Mouse (Mus musculus) MEL (cell line): ENCODE measurements around the gene Trim62. TPM values are rescaled to one million over a fixed set of nuclear protein-coding genes. Genes with fewer than 3 reads are reported as not detected.

Experiments used
- DNase-seq: peaks from one replicate; pipeline ENCODE4 v3.0.0; 2011; ENCODE audit warnings: low read depth, low spot score
- H3K27ac ChIP-seq: 2 replicates; pipeline ENCODE4 v1.5.1; 2012; ENCODE audit warnings: low read depth, mild to moderate bottlenecking, control low read depth, low read length, moderate library complexity; ENCODE audit not compliant: control insufficient read depth
- H3K27me3 ChIP-seq, 2 experiments: fragments of 150-350 bp in 1 of 2; sonication (generic) in 1 of 2; 2 replicates each; pipeline ENCODE4 v1.6.1; 2012; ENCODE audit warnings: low read length in 2 of 2, mild to moderate bottlenecking in 2 of 2, improper control_type of control experiment in 1 of 2, moderate library complexity in 1 of 2; ENCODE audit not compliant: insufficient read depth in 2 of 2, control insufficient read depth in 1 of 2
- H3K36me3 ChIP-seq, 2 experiments: 2 replicates each; pipeline ENCODE4 v1.6.1; 2012 to 2014; ENCODE audit warnings: low read length in 2 of 2, improper control_type of control experiment in 1 of 2, inconsistent platforms in 1 of 2, mild to moderate bottlenecking in 1 of 2; ENCODE audit not compliant: insufficient read depth in 2 of 2, control insufficient read depth in 1 of 2
- H3K4me1 ChIP-seq, 2 experiments: fragments of 150-350 bp in 1 of 2; sonication (generic) in 1 of 2; 2 replicates each; pipeline ENCODE4 v1.6.1; 2012; ENCODE audit warnings: low read length in 2 of 2, improper control_type of control experiment in 1 of 2, mild to moderate bottlenecking in 1 of 2; ENCODE audit not compliant: insufficient read depth in 2 of 2, control insufficient read depth in 1 of 2
- H3K4me3 ChIP-seq, 2 experiments: fragments of 150-350 bp in 1 of 2; sonication (generic) in 1 of 2; 2 replicates each; pipeline ENCODE4 v1.5.1; 2012; ENCODE audit warnings: low read depth in 2 of 2, low read length in 2 of 2, mild to moderate bottlenecking in 2 of 2, moderate library complexity in 2 of 2, control low read depth in 1 of 2, improper control_type of control experiment in 1 of 2; ENCODE audit not compliant: control insufficient read depth in 1 of 2, insufficient read depth in 1 of 2
- H3K79me2 ChIP-seq: 2 replicates; pipeline ENCODE4 v1.6.1; 2012; ENCODE audit warnings: mild to moderate bottlenecking, low read length, moderate library complexity; ENCODE audit not compliant: control insufficient read depth, poor library complexity, insufficient read depth
- H3K9ac ChIP-seq: 2 replicates; pipeline ENCODE4 v1.6.1; 2012; ENCODE audit warnings: low read depth, mild to moderate bottlenecking, control low read depth, low read length, moderate library complexity; ENCODE audit not compliant: control insufficient read depth, poor library complexity, severe bottlenecking
- H3K9me3 ChIP-seq: fragments of 150-350 bp; sonication (generic); replicated peaks from 2 replicates; pipeline ENCODE4 v1.6.1; 2012; ENCODE audit warnings: mild to moderate bottlenecking, low read length, improper control_type of control experiment, moderate library complexity; ENCODE audit not compliant: insufficient read depth
- BHLHE40 ChIP-seq: IDR thresholded peaks from 2 replicates; pipeline ENCODE4 v1.6.1; 2012; ENCODE audit warnings: low read depth, mild to moderate bottlenecking, inconsistent platforms, low read length, improper control_type of control experiment, borderline replicate concordance
- CHD1 ChIP-seq: IDR thresholded peaks from 2 replicates; pipeline ENCODE4 v1.6.1; 2012; ENCODE audit warnings: low read depth, mild to moderate bottlenecking, inconsistent platforms, low read length, improper control_type of control experiment
- CHD2 ChIP-seq: IDR thresholded peaks from 2 replicates; pipeline ENCODE4 v1.6.1; 2011; ENCODE audit warnings: low read length, improper control_type of control experiment
- CTCF ChIP-seq, 3 experiments: IDR thresholded peaks in 2 of 3; conservative IDR thresholded peaks in 1 of 3; 2 replicates each; pipeline ENCODE4 v1.5.1; 2011 to 2012; ENCODE audit warnings: low read length in 3 of 3, low read depth in 2 of 3, mild to moderate bottlenecking in 2 of 3, improper control_type of control experiment in 1 of 3, inconsistent platforms in 1 of 3, mixed read lengths in 1 of 3, moderate library complexity in 1 of 3; ENCODE audit not compliant: control insufficient read depth in 1 of 3, insufficient read depth in 1 of 3, poor library complexity in 1 of 3, severe bottlenecking in 1 of 3
- E2F4 ChIP-seq: IDR thresholded peaks from 2 replicates; pipeline ENCODE4 v1.6.1; 2011; ENCODE audit warnings: low read depth, low read length, improper control_type of control experiment, borderline replicate concordance
- ELF1 ChIP-seq: IDR thresholded peaks from 2 replicates; pipeline ENCODE4 v1.6.1; 2014; ENCODE audit warnings: low read depth, mild to moderate bottlenecking, inconsistent platforms, low read length, improper control_type of control experiment, moderate library complexity
- EP300 ChIP-seq, 2 experiments: IDR thresholded peaks; 2 replicates each; pipeline ENCODE4 v1.6.1; 2011; ENCODE audit warnings: improper control_type of control experiment in 2 of 2, low read length in 2 of 2, low read depth in 1 of 2, mild to moderate bottlenecking in 1 of 2
- ETS1 ChIP-seq: IDR thresholded peaks from 2 replicates; pipeline ENCODE4 v1.6.1; 2012; ENCODE audit warnings: low read depth, mild to moderate bottlenecking, inconsistent platforms, low read length, improper control_type of control experiment, moderate library complexity
- GABPA ChIP-seq: IDR thresholded peaks from 2 replicates; pipeline ENCODE4 v1.6.1; 2012; ENCODE audit warnings: low read depth, mild to moderate bottlenecking, inconsistent platforms, low read length, improper control_type of control experiment, moderate library complexity
- GATA1 ChIP-seq: IDR thresholded peaks from 2 replicates; pipeline ENCODE4 v1.6.1; 2011; ENCODE audit warnings: low read depth, low read length, improper control_type of control experiment
- HCFC1 ChIP-seq: IDR thresholded peaks from 2 replicates; pipeline ENCODE4 v1.6.1; 2012; ENCODE audit warnings: low read depth, mild to moderate bottlenecking, inconsistent platforms, low read length, improper control_type of control experiment, moderate library complexity
- JUND ChIP-seq: IDR thresholded peaks from 2 replicates; pipeline ENCODE4 v1.6.1; 2011; ENCODE audit warnings: low read depth, mild to moderate bottlenecking, improper control_type of control experiment, low read length
- KAT2A ChIP-seq: conservative IDR thresholded peaks from 2 replicates; pipeline ENCODE4 v1.6.1; 2012; ENCODE audit warnings: low read depth, low read length, improper control_type of control experiment, inconsistent platforms
- MAFK ChIP-seq: IDR thresholded peaks from 2 replicates; pipeline ENCODE4 v1.6.1; 2011; ENCODE audit warnings: low read depth, mild to moderate bottlenecking, low read length, improper control_type of control experiment, borderline replicate concordance
- MAX ChIP-seq: IDR thresholded peaks from 2 replicates; pipeline ENCODE4 v1.6.1; 2011; ENCODE audit warnings: low read length, improper control_type of control experiment
- MAZ ChIP-seq: IDR thresholded peaks from 2 replicates; pipeline ENCODE4 v1.6.1; 2012; ENCODE audit warnings: low read depth, mild to moderate bottlenecking, inconsistent platforms, low read length, improper control_type of control experiment
- MEF2A ChIP-seq: IDR thresholded peaks from 2 replicates; pipeline ENCODE4 v1.6.1; 2014; ENCODE audit warnings: low read depth, mild to moderate bottlenecking, inconsistent platforms, low read length, improper control_type of control experiment; ENCODE audit not compliant: poor library complexity, insufficient replicate concordance, severe bottlenecking; ENCODE audit errors: extremely low read depth
- MXI1 ChIP-seq: IDR thresholded peaks from 2 replicates; pipeline ENCODE4 v1.6.1; 2011; ENCODE audit warnings: mild to moderate bottlenecking, low read depth, low read length, improper control_type of control experiment
- MYB ChIP-seq: IDR thresholded peaks from 2 replicates; pipeline ENCODE4 v1.6.1; 2011; ENCODE audit warnings: mild to moderate bottlenecking, low read depth, low read length, improper control_type of control experiment
- MYC ChIP-seq: IDR thresholded peaks from 2 replicates; pipeline ENCODE4 v1.6.1; 2011; ENCODE audit warnings: low read depth, mild to moderate bottlenecking, low read length, improper control_type of control experiment, moderate library complexity
- NELFE ChIP-seq: IDR thresholded peaks from 2 replicates; pipeline ENCODE4 v1.6.1; 2011; ENCODE audit warnings: low read depth, low read length, improper control_type of control experiment
- NRF1 ChIP-seq: IDR thresholded peaks from 2 replicates; pipeline ENCODE4 v1.6.1; 2014; ENCODE audit warnings: low read depth, mild to moderate bottlenecking, inconsistent platforms, low read length, improper control_type of control experiment, moderate library complexity; ENCODE audit not compliant: poor library complexity, insufficient read depth, severe bottlenecking
- POLR2AphosphoS2 ChIP-seq: IDR thresholded peaks from 2 replicates; pipeline ENCODE4 v1.6.1; 2011; ENCODE audit warnings: low read length, improper control_type of control experiment
- POLR2AphosphoS5 ChIP-seq: IDR thresholded peaks from 2 replicates; pipeline ENCODE4 v1.6.1; 2012; ENCODE audit warnings: low read depth, borderline replicate concordance, mild to moderate bottlenecking, inconsistent platforms, low read length, moderate library complexity, mixed read lengths
- RAD21 ChIP-seq: IDR thresholded peaks from 2 replicates; pipeline ENCODE4 v1.6.1; 2011; ENCODE audit warnings: mild to moderate bottlenecking, low read depth, low read length, improper control_type of control experiment
- RCOR1 ChIP-seq: IDR thresholded peaks from 2 replicates; pipeline ENCODE4 v1.6.1; 2012; ENCODE audit warnings: low read depth, mild to moderate bottlenecking, inconsistent platforms, low read length, improper control_type of control experiment
- SIN3A ChIP-seq: IDR thresholded peaks from 2 replicates; pipeline ENCODE4 v1.6.1; 2012; ENCODE audit warnings: low read length, improper control_type of control experiment, inconsistent platforms
- TAL1 ChIP-seq: IDR thresholded peaks from 2 replicates; pipeline ENCODE4 v1.6.1; 2012; ENCODE audit warnings: mild to moderate bottlenecking, inconsistent platforms, low read length, moderate library complexity, mixed read lengths
- TBP ChIP-seq: IDR thresholded peaks from 2 replicates; pipeline ENCODE4 v1.8.0; 2011; ENCODE audit warnings: low read depth, low read length, improper control_type of control experiment
- TCF12 ChIP-seq: IDR thresholded peaks from 2 replicates; pipeline ENCODE4 v1.6.1; 2014; ENCODE audit warnings: low read depth, mild to moderate bottlenecking, inconsistent platforms, low read length, improper control_type of control experiment, moderate library complexity
- UBTF ChIP-seq: IDR thresholded peaks from 2 replicates; pipeline ENCODE4 v1.6.1; 2012; ENCODE audit warnings: low read depth, mild to moderate bottlenecking, inconsistent platforms, low read length, improper control_type of control experiment, moderate library complexity, borderline replicate concordance; ENCODE audit not compliant: insufficient read depth
- USF1 ChIP-seq: IDR thresholded peaks from 2 replicates; pipeline ENCODE4 v1.6.1; 2014; ENCODE audit warnings: low read depth, mild to moderate bottlenecking, inconsistent platforms, low read length, improper control_type of control experiment, moderate library complexity
- USF2 ChIP-seq, 2 experiments: IDR thresholded peaks; 2 replicates each; pipeline ENCODE4 v1.6.1; 2011 to 2012; ENCODE audit warnings: improper control_type of control experiment in 2 of 2, low read length in 2 of 2, borderline replicate concordance in 1 of 2, inconsistent platforms in 1 of 2, low read depth in 1 of 2, mild to moderate bottlenecking in 1 of 2; ENCODE audit not compliant: insufficient read depth in 1 of 2
- ZC3H11A ChIP-seq: IDR thresholded peaks from 2 replicates; pipeline ENCODE4 v1.6.1; 2012; ENCODE audit warnings: low read depth, mild to moderate bottlenecking, inconsistent platforms, low read length, improper control_type of control experiment
- ZKSCAN1 ChIP-seq: IDR thresholded peaks from 2 replicates; pipeline ENCODE4 v1.6.1; 2012; ENCODE audit warnings: low read depth, mild to moderate bottlenecking, inconsistent platforms, low read length, improper control_type of control experiment, moderate library complexity
- ZMIZ1 ChIP-seq: IDR thresholded peaks from 2 replicates; pipeline ENCODE4 v1.6.1; 2012; ENCODE audit warnings: low read depth, mild to moderate bottlenecking, inconsistent platforms, low read length, improper control_type of control experiment, moderate library complexity
- ZNF384 ChIP-seq: IDR thresholded peaks from 2 replicates; pipeline ENCODE4 v1.6.1; 2012; ENCODE audit warnings: low read depth, mild to moderate bottlenecking, inconsistent platforms, low read length, improper control_type of control experiment
- polyA plus RNA-seq, 2 experiments: library from polyadenylated mRNA; stranded (reverse) in 1 of 2; unstranded in 1 of 2; fragments of >175 nt in 1 of 2; fragments of >200 nt in 1 of 2; gene quantifications; 2 replicates each; pipeline versions ENCODE4 v1.2.1 to v1.2.4; 2012; ENCODE audit warnings: low replicate concordance in 2 of 2, low read depth in 1 of 2; ENCODE audit not compliant: insufficient read length in 2 of 2, insufficient read depth in 1 of 2, missing spikeins in 1 of 2
- total RNA-seq: library from RNA; depleted of rRNA; stranded (reverse); fragments of 300-350 nt; gene quantifications from 2 replicates; pipeline ENCODE4 v1.2.3, GENCODE M21; 2012

Gene Trim62
- total and polyA plus RNA-seq, 3 experiments = 0.12 to 1.2 TPM; not detected in 1

DNA sequence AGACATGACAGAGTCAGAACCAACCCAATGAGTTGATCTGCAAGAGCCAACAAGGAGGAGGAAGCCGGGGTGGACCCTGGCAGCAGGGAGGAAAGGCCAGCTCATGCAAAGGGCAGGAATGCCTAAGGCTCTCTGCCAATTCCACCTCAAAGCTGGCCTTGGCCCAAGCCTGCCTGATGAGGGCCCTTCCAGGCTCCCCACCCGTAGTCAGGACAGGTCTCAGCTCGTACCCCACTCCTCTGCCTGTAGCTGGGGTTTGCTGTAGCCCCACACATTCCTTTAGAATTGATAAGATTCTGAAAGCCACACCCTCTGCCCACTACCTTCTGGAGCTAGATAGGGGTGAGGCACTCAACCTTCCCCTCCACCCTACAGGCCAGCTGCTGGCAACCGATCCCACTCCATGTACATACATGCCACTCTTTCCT lies 27.8 kb upstream of the Trim62 start:
- Histone ChIP-seq H3K27ac (no peak overlapping the region), H3K79me2 (no peaks in the 10 kb centered on the region), H3K9me3 (no peaks in the 10 kb centered on the region), H3K4me1 (peaks cover 4 to 36% of the 10 kb centered on the region in 2 experiments), H3K9ac (no peak overlapping the region; the same call in 1 of the 2 replicates), H3K27me3 (no peaks in the 10 kb centered on the region), H3K36me3 (peaks cover 0 to 14% of the 10 kb centered on the region in 2 experiments; a peak in 2 of 4 replicates), H3K4me3 (peak overlapping the region; percentile 4; a peak in 1 of 4 replicates)
- peak; percentile 59 for DNase-seq
- TF ChIP-seq CTCF (IDR thresholded peaks at IDR 0.05 in 2 of 3, conservative IDR thresholded peaks at IDR 0.05 in 1 of 3; ENCODE audit: control insufficient read depth in 1 of 3, insufficient read depth in 1 of 3, low read depth in 2 of 3, low read length in 3 of 3, poor library complexity in 1 of 3, severe bottlenecking in 1 of 3) = no peak
- TF ChIP-seq ETS1 = peak; percentile 33; the same call in 1 of the 2 replicates
- no peak for TF ChIP-seq POLR2AphosphoS5
- TF ChIP-seq ZC3H11A = no peak
- TF ChIP-seq GABPA = no peak
- TF ChIP-seq MAFK = no peak
- no peak for TF ChIP-seq MAX
- no peak for TF ChIP-seq JUND
- TF ChIP-seq ZMIZ1 = no peak
- TF ChIP-seq CHD1 = no peak
- TF ChIP-seq TCF12 = peak; percentile 65
- TF ChIP-seq KAT2A = no peak
- no peak for TF ChIP-seq NELFE
- TF ChIP-seq MAZ = 0 out of 2 replicates have a peak, but pooled peaks have one; percentile 34
- TF ChIP-seq USF2 (IDR thresholded peaks at IDR 0.05; ENCODE audit: borderline replicate concordance in 1 of 2, insufficient read depth in 1 of 2, low read depth in 1 of 2, low read length in 2 of 2) = no peak
- no peak for TF ChIP-seq USF1
- TF ChIP-seq MYC = no peak
- no peak for TF ChIP-seq RCOR1
- no peak for TF ChIP-seq MYB
- no peak for TF ChIP-seq E2F4
- no peak for TF ChIP-seq TBP
- no peak for TF ChIP-seq ZKSCAN1
- no peak for TF ChIP-seq CHD2
- no peak for TF ChIP-seq ZNF384
- TF ChIP-seq TAL1 = no peak
- no peak for TF ChIP-seq BHLHE40
- TF ChIP-seq MEF2A = no peak
- TF ChIP-seq GATA1 = peak; percentile 14; the same call in 1 of the 2 replicates
- no peak; the same call in 1 of the 2 replicates for TF ChIP-seq SIN3A
- no peak for TF ChIP-seq MXI1
- no peak for TF ChIP-seq POLR2AphosphoS2
- no peak for TF ChIP-seq UBTF
- TF ChIP-seq ELF1 = no peak
- TF ChIP-seq NRF1 = no peak
- peak; percentile 33 to 64; a peak in 3 of 4 replicates for TF ChIP-seq EP300 (IDR thresholded peaks at IDR 0.05; ENCODE audit: low read depth in 1 of 2, low read length in 2 of 2)
- TF ChIP-seq HCFC1 = no peak
- no peak for TF ChIP-seq RAD21
